Comparison of ENCODE assay signal across 16 mouse cellular contexts in the genomic region with DNA sequence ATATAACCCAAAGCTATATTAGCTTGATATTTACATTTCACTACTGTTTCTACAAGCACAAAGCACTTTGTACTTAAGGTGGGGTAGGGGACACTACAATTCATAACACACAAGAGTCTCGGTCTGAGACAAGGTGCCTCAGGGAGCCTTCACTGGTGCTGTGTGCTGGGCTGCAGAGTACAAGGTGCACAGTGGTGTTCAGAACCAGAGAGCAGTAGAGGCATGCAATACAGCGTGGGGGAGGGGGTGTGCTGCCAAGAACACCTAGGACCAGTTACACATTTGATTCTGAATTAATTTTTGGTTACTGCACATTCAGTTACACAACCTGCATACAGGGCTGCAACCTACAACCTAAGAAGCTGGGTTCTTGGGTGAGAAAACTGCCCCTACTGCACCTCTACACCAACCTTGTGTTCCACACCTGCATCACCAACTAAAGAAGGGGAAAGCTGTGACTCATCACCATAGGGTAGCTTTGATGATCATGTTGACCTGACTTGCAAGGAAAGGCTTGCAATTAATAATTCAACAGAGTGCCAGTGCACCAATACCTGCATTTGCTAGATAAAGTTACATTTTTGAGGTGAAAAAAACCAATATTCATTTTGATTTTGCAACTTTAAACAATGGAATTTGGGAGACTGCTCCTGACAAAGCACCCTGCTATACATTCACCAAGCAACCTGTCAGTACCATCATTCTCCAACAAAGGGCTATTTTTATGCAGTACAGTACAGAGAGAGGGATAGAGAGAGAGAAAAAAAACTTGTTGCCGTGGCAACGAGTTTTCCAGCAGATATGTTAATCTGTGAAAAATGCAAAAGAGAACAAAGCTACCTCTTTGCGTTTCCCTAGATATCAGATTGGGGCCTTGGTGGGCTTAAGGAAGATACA. TPM values are rescaled to one million over a fixed set of nuclear protein-coding genes. Genes with fewer than 3 reads are reported as not detected.
DNase-seq lines count a peak whose midpoint lies in the region; ATAC-seq lines count a peak whose summit lies in the region.
"Had no signal": no experiment of that assay in that cellular context is flagged by ENCODE, and none has a peak within 500 bp of the region (broad histone marks: within the 10 kb centered on the region; RNA-seq: fewer than 3 reads in every experiment).

No protein-coding gene starts in this region.

- H3K4me1 ChIP-seq in hindbrain, embryonic 15.5 days (replicated peaks): no peaks in the 10 kb centered on the region
- no peaks in the 10 kb centered on the region for H3K4me1 ChIP-seq in hindbrain, embryonic 10.5 days (replicated peaks)
- H3K4me1 ChIP-seq in midbrain, embryonic 14.5 days (ENCODE audit: control insufficient read depth, insufficient read depth, low read length): peaks cover 7% of the 10 kb centered on the region; the same call in 1 of the 2 replicates
- H3K4me1 ChIP-seq in midbrain, embryonic 10.5 days: no peaks in the 10 kb centered on the region
- H3K4me1 ChIP-seq in midbrain, embryonic 15.5 days: 0 out of 2 replicates have a peak, but pooled peaks cover 5% of the 10 kb centered on the region
- H3K4me1 ChIP-seq: heart, embryonic 10.5 days; limb, embryonic 15.5 days had no signal

- H3K9me3 ChIP-seq in hindbrain, embryonic 15.5 days: no peaks in the 10 kb centered on the region
- H3K9me3 ChIP-seq in hindbrain, embryonic 10.5 days: no peaks in the 10 kb centered on the region
- H3K9me3 ChIP-seq in midbrain, embryonic 14.5 days (ENCODE audit: control insufficient read depth, low read length): no peaks in the 10 kb centered on the region
- H3K9me3 ChIP-seq in midbrain, embryonic 10.5 days (replicated peaks): no peaks in the 10 kb centered on the region
- no peaks in the 10 kb centered on the region for H3K9me3 ChIP-seq in midbrain, embryonic 15.5 days
- H3K9me3 ChIP-seq: heart, embryonic 10.5 days; limb, embryonic 15.5 days had no signal

- H3K4me3 ChIP-seq in hindbrain, embryonic 15.5 days: no peak overlapping the region
- no peak overlapping the region for H3K4me3 ChIP-seq in hindbrain, embryonic 10.5 days
- H3K4me3 ChIP-seq in midbrain, embryonic 14.5 days (replicated peaks; ENCODE audit: low read depth, low read length): no peak overlapping the region
- no peak overlapping the region for H3K4me3 ChIP-seq in midbrain, embryonic 10.5 days
- no peak overlapping the region for H3K4me3 ChIP-seq in midbrain, embryonic 15.5 days
- H3K4me3 ChIP-seq: heart, embryonic 10.5 days; limb, embryonic 15.5 days had no signal

- no peaks in the 10 kb centered on the region for H3K27me3 ChIP-seq in hindbrain, embryonic 15.5 days
- H3K27me3 ChIP-seq in hindbrain, embryonic 10.5 days (ENCODE audit: insufficient read depth, poor library complexity, severe bottlenecking): peaks cover 12% of the 10 kb centered on the region; the same call in 1 of the 2 replicates
- H3K27me3 ChIP-seq in midbrain, embryonic 14.5 days (ENCODE audit: control insufficient read depth, insufficient read depth, low read length): no peaks in the 10 kb centered on the region
- peaks cover 40% of the 10 kb centered on the region for H3K27me3 ChIP-seq in midbrain, embryonic 10.5 days (ENCODE audit: low read depth, poor library complexity, severe bottlenecking)
- H3K27me3 ChIP-seq in midbrain, embryonic 15.5 days (replicated peaks): no peaks in the 10 kb centered on the region
- H3K27me3 ChIP-seq: limb, embryonic 15.5 days had no signal

- H3K27ac ChIP-seq in hindbrain, embryonic 15.5 days (replicated peaks): peak overlapping the region; percentile 64
- H3K27ac ChIP-seq in hindbrain, embryonic 10.5 days: no peak overlapping the region
- peak overlapping the region; percentile 70 for H3K27ac ChIP-seq in midbrain, embryonic 14.5 days (replicated peaks; ENCODE audit: low read depth, low read length)
- no peak overlapping the region for H3K27ac ChIP-seq in midbrain, embryonic 10.5 days (replicated peaks)
- peak overlapping the region; percentile 75 for H3K27ac ChIP-seq in midbrain, embryonic 15.5 days
- H3K27ac ChIP-seq: heart, embryonic 10.5 days; limb, embryonic 15.5 days had no signal

- DNase-seq in hindbrain, embryonic 10.5 days (ENCODE audit: low spot score): no peak
- peak; percentile 76 for DNase-seq in midbrain, embryonic 14.5 days
- no peak for DNase-seq in midbrain, embryonic 10.5 days (ENCODE audit: low spot score)
- DNase-seq in brain, embryonic 18.5 days (ENCODE audit: low read depth, low spot score): peak; percentile 52
- no peak for DNase-seq in heart, postnatal 10 days
- no peak for DNase-seq in ovary, postnatal 14 days (ENCODE audit: low spot score)
- DNase-seq: cerebellum, adult 2 months; gastrocnemius, postnatal 14 days; kidney, postnatal 10 days; liver, postnatal 0 days; lung, postnatal 4 days had no signal

- ATAC-seq in hindbrain, embryonic 15.5 days (ENCODE audit: low FRiP score, low read depth): peak; percentile 73; the same call in 1 of the 2 replicates
- ATAC-seq in midbrain, embryonic 14.5 days (ENCODE audit: low FRiP score, low TSS enrichment): peak; percentile 85; the same call in 1 of the 2 replicates
- peak; percentile 98 for ATAC-seq in midbrain, embryonic 15.5 days (replicated peaks)
- ATAC-seq: intestine, embryonic 16.5 days; liver, postnatal 0 days had no signal

- no peak overlapping the region for H3K9ac ChIP-seq in hindbrain, embryonic 15.5 days
- H3K9ac ChIP-seq in midbrain, embryonic 14.5 days (replicated peaks; ENCODE audit: low read length): no peak overlapping the region
- no peak overlapping the region for H3K9ac ChIP-seq in midbrain, embryonic 15.5 days
- H3K9ac ChIP-seq: limb, embryonic 15.5 days; liver, postnatal 0 days had no signal

- no peak overlapping the region for H3K4me2 ChIP-seq in hindbrain, embryonic 15.5 days
- no peak overlapping the region for H3K4me2 ChIP-seq in midbrain, embryonic 14.5 days (ENCODE audit: low read length)
- no peak overlapping the region for H3K4me2 ChIP-seq in midbrain, embryonic 15.5 days
- H3K4me2 ChIP-seq: limb, embryonic 15.5 days had no signal

- 67% methylated on average over 5 of the region's 5 CpGs for WGBS in hindbrain, embryonic 15.5 days
- 81% methylated on average over 5 of the region's 5 CpGs for WGBS in hindbrain, embryonic 10.5 days
- WGBS in midbrain, embryonic 14.5 days: 58% methylated on average over 5 of the region's 5 CpGs
- 83% methylated on average over 5 of the region's 5 CpGs for WGBS in midbrain, embryonic 10.5 days
- WGBS in midbrain, embryonic 15.5 days: 70% methylated on average over 5 of the region's 5 CpGs

- no peaks in the 10 kb centered on the region for H3K36me3 ChIP-seq in hindbrain, embryonic 15.5 days
- no peaks in the 10 kb centered on the region for H3K36me3 ChIP-seq in hindbrain, embryonic 10.5 days
- H3K36me3 ChIP-seq in midbrain, embryonic 14.5 days (ENCODE audit: control insufficient read depth, insufficient read depth, low read length): no peaks in the 10 kb centered on the region
- no peaks in the 10 kb centered on the region for H3K36me3 ChIP-seq in midbrain, embryonic 10.5 days
- no peaks in the 10 kb centered on the region for H3K36me3 ChIP-seq in midbrain, embryonic 15.5 days (replicated peaks)
- H3K36me3 ChIP-seq: heart, embryonic 10.5 days; limb, embryonic 15.5 days had no signal

- intact Hi-C loops in heart, postnatal 10 days (cut with DNase I): no loop called here

RNA-seq across cellular contexts. Expression of gene Reps2, which starts 22.0 kb away (rescaled TPM):
- 3.2 and 3.4 TPM in 2 replicates for polyA plus RNA-seq in hindbrain, embryonic 15.5 days (2015; fragmentation: Nextera tagmentation; extraction: Ambion mirVana)
- polyA plus RNA-seq in hindbrain, embryonic 10.5 days (2016; fragmentation: Nextera tagmentation; extraction: Ambion mirVana): 0.38 and 0.52 TPM in 2 replicates
- 4.3 and 4.9 TPM in 2 replicates for polyA plus RNA-seq in midbrain, embryonic 14.5 days (2014; fragmentation: Nextera tagmentation; extraction: Ambion mirVana)
- polyA plus RNA-seq in midbrain, embryonic 10.5 days (2016; fragmentation: Nextera tagmentation; extraction: Ambion mirVana): 0.29 and 0.31 TPM in 2 replicates
- 3.7 and 4.6 TPM in 2 replicates for polyA plus RNA-seq in midbrain, embryonic 15.5 days (2015; fragmentation: Nextera tagmentation; extraction: Ambion mirVana)
- total RNA-seq in heart, postnatal 10 days (2021): 1 to 10 TPM in 1 of 2 experiments, under 1 TPM in 1; 0.79 to 1.2 TPM

Comparison
In these comparisons a context has a peak if more than half of its experiments do, and no peak if none do; other contexts are left out.
1. H3K27ac ChIP-seq: peak in hindbrain, embryonic 15.5 days (single experiment), midbrain, embryonic 14.5 days (single experiment) and midbrain, embryonic 15.5 days (single experiment); none in hindbrain, embryonic 10.5 days (single experiment) and midbrain, embryonic 10.5 days (single experiment).
2. DNase-seq: peak in midbrain, embryonic 14.5 days (single experiment) and brain, embryonic 18.5 days (single experiment); none in hindbrain, embryonic 10.5 days (single experiment), midbrain, embryonic 10.5 days (single experiment), heart, postnatal 10 days (0 of 2) and ovary, postnatal 14 days (single experiment).
3. Peak in every context shown above with its lines, with median percentiles within 50 percentile points of each other: ATAC-seq.